Mouse (Mus musculus): ENCODE results near the gene Carmil2.

Gene Carmil2

GRCm38 (mm10) chr8:105685796-105686308, at the start of gene Carmil2:
TSS of gene Carmil2 (plus strand) at chr8:105686274.
- peak; percentile 42 to 54 for DNase-seq

GRCm38 (mm10) chr8:105636963-105637510, 49.0 kb upstream of the Carmil2 start, which contains the start of gene Agrp:
TSS of gene Agrp (minus strand) at chr8:105637393.
- peak; percentile 49 to 65 for DNase-seq

- DNase-seq = no peak
These were observed 48.5 kb upstream of the Carmil2 start for GRCm38 (mm10) chr8:105637601-105638041.

- no peak for DNase-seq
These were observed 47.6 kb upstream of the Carmil2 start for GRCm38 (mm10) chr8:105638510-105638909.

- no peak for DNase-seq
These were observed 46.2 kb upstream of the Carmil2 start for GRCm38 (mm10) chr8:105639835-105640234.

GRCm38 (mm10) chr8:105640511-105640910, 45.6 kb upstream of the Carmil2 start:
- DNase-seq = no peak

GRCm38 (mm10) chr8:105645205-105645604, 40.9 kb upstream of the Carmil2 start:
- DNase-seq = no peak

GRCm38 (mm10) chr8:105648929-105649328, 37.1 kb upstream of the Carmil2 start:
- DNase-seq = no peak

- no peak for DNase-seq
These were observed 28.4 kb upstream of the Carmil2 start for GRCm38 (mm10) chr8:105657641-105658040.

- DNase-seq = peak; percentile 31 to 39
These were observed 24.9 kb upstream of the Carmil2 start for GRCm38 (mm10) chr8:105661167-105661566.

GRCm38 (mm10) chr8:105677891-105678290, 8.2 kb upstream of the Carmil2 start:
- DNase-seq = no peak

GRCm38 (mm10) chr8:105685325-105685724, 749 bp upstream of the Carmil2 start:
- no peak for DNase-seq

- DNase-seq = no peak
These were observed 477 bp downstream of the Carmil2 start for GRCm38 (mm10) chr8:105686551-105686950.

- no peak for DNase-seq
These were observed 1.4 kb downstream of the Carmil2 start for GRCm38 (mm10) chr8:105687512-105687911.

- DNase-seq = no peak
These were observed 2.2 kb downstream of the Carmil2 start for GRCm38 (mm10) chr8:105688242-105688752.

- DNase-seq = no peak
These were observed 3.3 kb downstream of the Carmil2 start for GRCm38 (mm10) chr8:105689256-105689982.

GRCm38 (mm10) chr8:105689983-105690360, 3.9 kb downstream of the Carmil2 start:
- DNase-seq = no peak

- no peak for DNase-seq
These were observed 4.9 kb downstream of the Carmil2 start for GRCm38 (mm10) chr8:105690978-105691377.

GRCm38 (mm10) chr8:105692449-105693182, 6.5 kb downstream of the Carmil2 start:
- peak in 1 of 2 experiments; percentile 17 for DNase-seq

GRCm38 (mm10) chr8:105693648-105694047, 7.6 kb downstream of the Carmil2 start:
- DNase-seq = peak; percentile 87 to 92

GRCm38 (mm10) chr8:105694051-105694799, 8.2 kb downstream of the Carmil2 start:
- peak; percentile 68 to 76 for DNase-seq

- DNase-seq = peak in 1 of 2 experiments; percentile 50
These were observed 9.2 kb downstream of the Carmil2 start for GRCm38 (mm10) chr8:105695080-105695780.
